Mouse (Mus musculus) hindlimb bud, embryonic 11.5 days (tissue): Measurements from ENCODE around the gene Selenon.

Experiments
- DNase-seq: peaks from one replicate; pipeline ENCODE4 v3.0.0-alpha.2; 2012; ENCODE audit warnings: low read depth, low spot score; ENCODE audit errors: extremely low spot score

Selenon gene

DNA sequence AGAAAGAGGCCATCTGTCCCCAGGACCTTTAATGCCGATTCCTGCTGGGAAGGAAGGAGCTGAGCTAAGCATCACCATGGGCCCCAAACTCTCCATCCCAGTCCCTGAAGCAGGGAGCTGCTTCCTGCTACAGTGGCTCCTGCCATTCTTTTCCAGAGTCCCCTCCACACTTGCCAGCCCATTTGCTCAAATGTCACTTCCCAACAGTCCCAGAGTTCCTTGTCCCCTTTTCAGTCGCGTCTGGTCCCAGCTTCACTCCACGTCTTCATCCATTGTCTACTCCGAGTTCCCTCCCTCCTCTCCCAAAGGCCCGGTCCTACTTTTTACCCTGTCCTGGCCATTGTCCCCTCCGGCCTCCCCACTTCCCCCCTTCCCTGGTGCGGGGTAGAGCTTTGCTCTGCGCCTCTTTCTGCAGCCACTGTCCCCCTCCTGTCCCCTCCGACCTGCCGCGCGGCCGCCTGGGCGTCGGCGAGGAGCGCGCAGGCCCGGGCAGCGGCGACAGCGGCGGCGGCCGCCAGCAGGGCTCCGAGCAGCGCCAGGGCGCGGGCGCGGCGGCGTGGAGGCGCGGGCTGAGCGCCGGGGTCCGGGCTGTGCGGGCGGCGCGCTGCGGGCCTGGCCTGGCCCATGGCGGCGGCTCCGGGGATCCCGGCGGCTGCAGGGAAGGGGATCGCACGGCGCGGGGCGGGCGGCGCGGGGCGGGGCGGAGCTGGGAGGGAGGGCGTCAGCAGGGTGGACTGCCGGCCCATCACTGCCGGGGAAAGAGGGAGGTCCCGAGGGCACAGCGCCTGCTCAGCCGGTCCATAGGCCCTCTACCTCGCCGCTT is at the start of gene Selenon:
Gene Selenon, minus strand, starts transcription at position 673 of the 823 bp plus-strand sequence.
- no peak for DNase-seq

DNA sequence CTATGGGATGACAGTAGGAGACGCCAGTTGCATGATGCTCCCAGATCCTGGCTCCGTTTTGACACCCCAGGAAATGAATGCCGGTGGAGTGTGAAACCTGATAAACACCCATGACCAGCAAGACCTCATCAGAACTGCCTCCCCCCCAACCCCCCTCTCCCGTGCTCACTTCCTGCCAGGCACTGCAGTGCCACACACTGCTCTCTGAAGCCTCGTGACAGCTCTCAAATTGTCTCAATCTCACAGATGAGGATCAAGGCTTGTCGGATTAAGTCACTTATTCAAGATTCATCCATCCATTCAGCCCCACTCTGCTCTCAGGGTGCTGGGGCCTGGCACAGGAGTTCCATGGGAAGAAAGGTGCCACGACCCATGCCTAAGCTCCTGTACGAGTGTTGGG is 49.4 kb upstream of the Selenon start:
- no peak for DNase-seq

DNA sequence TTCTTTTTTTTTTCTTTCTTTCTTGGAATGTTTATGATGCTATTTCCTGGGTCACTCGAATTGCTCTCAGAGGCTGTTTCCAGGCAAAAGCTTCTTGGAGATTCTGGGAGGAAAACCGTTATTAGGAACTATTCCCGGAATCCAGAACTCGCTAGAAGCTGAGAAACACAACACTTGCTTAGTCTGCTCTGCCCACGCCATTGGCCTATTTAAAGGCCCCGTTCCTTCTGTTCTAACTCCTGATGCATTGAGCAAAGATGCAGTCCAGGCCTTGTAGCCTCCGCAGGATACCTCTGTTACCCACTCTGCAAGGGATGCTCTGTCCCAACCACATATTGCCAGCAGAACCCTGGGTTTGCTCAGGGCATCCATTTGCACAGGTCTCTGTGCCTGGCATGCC is 48.8 kb upstream of the Selenon start:
- no peak for DNase-seq

DNA sequence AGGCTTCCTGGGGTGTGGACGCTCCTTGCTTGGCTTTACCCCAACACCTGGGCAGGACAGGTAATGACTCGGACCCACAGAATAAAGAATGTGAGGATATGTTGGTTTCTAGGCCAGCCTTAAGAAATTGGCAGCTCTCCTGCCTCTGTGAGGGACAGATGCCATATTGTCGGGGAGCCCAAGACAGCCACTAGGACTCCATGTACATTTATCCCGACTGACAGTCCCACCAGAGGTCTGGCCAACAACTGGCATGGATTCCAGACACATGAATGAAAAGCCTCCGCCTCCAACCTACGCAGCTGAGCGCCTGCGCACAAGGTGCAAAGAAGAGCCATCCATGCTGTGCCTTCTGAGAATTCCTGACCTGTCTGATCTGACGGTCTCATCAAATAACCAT is 48.1 kb upstream of the Selenon start:
- no peak for DNase-seq

DNA sequence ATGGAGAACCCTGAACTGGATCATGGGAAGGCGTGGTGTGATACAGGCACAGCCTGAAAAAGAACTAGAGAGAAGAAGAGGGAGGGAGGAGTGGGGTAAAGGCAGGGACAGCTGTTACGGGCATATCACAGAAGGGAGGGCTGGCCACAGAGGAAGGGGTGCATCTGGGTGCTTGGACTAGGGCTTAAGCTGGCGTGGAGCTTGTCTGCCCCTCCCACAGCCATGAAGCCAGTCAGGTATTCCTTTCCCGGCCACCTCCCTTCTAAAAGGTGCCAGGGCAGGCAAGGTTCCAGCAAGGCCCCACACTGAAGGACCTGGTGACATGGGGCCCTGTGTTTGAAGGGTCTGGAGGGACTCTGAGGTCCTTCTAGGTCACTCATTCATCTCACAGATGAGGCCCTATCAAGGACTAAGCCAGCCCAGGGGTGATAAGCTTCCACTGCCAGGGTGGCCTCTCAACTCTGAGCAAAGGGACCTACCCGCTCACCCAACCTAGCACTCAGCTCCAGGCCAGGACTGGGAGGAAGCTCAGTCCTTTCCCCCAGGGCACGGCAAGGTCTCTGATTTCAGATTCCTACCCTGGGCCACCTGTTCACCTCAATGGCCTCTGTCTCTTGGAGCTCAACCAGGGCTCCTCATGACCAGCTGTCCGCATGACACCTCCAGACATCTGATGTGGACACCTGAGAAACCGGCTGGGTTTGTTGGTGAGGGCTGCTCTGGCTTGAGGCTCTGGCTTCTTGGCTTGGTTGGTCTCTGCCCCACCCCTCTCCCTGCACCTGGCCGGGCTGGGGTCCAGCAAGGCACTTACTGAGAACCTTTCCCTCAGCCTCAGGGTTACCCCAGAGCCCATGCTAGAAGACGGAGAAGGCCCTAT is 45.1 kb upstream of the Selenon start:
- no peak for DNase-seq

DNA sequence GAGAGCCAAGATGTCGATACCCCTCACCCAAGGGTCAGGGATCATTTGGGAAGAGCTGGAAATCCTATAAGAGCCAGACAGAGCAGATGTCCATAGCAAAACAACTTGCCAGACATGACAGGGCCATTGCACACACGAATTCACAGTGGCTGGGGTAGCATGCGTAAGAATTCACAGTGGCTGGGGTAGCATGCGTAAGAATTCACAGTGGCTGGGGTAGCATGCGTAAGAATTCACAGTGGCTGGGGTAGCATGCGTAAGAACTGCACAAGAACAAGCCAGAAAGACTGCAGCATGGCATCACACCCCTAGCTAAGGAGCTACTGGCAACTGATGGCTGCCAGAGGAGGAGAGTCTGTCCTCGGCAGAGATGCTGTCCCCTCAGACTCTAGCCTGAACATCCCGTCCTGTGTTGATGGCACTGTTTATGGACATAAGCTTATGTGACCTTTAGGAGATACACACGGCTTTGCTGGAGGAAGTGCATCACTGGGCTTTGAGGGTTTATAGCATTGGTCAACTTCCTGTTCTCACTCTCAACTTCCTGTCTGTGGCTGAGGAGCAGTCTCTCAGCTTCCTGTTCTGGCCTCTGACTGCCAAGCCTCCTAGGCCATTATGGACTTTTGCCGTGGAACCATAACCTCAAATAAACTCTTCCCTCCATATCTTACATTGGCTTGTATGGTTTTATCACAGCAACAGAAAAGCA is 42.9 kb upstream of the Selenon start:
- DNase-seq = no peak

DNA sequence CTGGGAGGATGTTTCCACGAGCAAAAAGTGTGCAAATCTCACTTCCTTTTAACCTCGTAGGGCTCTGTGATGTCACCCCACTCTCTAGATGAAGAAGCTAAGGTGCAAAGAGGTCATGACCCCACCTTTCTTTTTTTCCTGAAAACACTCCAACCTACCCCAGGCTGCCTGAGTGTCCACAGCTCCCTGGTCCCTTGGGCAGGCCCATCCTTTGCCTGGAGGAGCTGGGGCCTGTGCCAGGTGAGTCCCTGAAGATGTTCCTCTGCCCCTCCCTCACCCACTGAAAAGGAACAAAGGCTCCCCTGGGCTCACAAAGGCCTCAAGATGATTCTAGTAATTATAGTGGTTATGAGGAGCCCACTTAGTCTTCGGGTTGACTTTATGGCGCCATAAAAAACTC is 40.5 kb upstream of the Selenon start:
- no peak for DNase-seq

DNA sequence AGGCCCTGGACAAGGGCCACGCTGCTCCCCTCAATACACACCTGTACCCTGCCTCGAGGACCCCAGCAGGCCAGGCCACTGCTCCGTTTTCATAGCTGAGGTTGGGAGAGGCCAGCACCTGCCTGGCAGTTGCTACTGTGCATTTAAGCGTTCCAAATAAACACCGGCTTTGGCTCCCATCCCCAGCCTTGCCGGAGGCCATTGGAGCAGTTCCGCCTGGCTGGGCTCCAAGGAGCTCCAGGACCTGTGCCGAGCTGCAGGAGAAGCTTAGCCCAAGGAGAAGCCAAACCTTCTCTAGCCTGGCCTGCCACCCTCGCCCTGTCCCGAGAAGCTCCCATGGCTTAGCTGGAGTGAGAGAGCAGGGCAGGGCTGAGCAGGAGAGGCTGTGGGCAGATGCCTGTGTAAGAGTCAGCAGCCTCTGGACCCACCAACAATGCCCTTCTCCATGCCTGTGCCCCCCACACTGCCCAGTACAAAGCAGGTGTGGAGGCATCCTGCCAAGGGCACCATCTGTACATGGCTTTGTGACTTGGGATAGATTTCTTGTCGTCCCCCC is 39.6 kb upstream of the Selenon start:
- DNase-seq = no peak

DNA sequence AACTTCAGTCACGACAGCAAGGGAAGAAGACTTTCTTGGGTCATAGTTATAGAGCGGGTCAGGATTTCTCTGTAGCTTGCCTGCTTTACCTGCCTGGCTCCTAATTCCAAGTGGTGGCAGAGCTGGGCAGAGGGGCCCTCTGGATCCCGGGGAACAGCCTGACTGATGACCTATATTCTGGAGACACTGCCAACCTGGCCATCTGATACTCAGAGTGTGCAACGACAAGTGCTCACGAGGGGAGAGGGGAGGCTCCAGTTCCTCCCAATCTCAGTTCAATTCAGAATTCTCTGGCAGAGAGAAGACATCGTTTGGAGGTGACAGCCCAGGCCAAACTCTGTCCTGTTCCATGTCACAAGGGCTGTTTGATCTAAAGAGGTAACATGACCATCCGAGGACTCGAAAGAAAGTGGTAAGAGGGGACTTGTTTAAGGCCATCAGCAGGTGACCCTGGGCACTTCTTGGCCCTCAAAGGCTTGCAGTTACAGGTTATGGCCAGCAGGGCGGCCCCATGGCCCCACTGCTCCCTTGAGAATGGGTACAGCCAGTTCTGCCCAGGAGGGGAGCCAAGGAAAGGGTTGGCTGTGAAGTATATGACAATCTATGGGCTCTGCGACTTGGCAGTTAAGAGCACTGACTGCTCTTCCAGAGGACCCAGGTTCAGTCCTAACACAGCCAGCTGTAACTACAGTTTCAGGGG is 38.4 kb upstream of the Selenon start:
- no peak for DNase-seq

DNA sequence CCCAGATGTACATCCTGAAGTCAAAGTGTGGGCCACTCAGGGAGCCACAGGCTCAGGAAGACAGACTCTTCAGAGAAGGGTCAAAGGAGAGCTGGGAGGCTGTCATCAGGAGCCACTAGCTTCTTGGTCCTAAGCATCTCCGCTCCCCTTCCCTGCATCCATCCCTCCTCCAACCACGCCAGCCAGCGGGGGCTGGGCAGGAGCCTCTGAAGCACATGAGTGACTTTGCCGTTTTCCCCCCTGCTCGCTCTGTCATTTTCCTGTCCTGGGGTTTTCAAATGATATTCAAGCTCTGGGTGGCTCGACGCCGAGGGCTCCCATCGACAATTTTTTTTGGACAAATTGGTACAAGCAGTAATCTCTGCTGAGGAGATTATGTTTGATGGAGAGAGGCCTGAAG is 37.8 kb upstream of the Selenon start:
- no peak for DNase-seq

DNA sequence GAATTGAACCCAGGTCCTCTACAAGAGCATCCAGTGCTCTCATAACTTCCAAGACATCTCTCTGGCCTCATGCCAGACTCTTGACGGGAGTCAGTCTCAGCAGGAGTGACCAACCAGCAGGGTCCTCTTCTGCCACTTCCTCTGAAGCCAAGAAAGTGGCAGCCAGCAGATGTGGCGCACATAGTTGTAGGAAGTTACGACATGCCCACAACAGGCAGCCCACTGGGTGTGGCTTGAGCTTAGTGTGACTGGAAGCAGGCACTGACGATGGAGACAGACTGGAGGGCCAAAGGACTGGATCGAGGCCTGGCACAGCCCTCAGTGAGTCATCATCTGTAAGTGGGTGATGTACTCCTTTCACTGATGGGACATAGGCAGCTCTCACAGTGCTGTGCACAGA is 37.0 kb upstream of the Selenon start:
- DNase-seq = no peak

DNA sequence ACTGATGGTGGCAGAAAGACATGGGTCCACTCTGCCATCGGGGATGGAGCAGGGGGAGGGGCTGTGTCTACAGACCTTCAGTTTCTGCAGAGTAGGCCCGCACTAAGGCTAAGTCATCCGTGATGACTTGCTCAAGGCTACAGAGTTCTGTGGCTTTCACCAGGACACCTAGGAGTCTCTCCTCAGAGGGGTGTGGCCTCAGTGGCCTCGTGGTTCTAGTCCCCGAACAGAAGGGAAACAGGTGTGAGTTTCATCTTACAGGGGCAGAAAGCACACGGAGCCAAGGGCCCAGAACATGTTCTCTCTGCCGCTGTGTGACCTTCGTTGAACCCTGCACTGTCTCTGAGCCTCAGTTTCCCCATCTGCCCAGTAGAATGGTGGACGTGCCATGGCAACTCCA is 36.3 kb upstream of the Selenon start:
- no peak for DNase-seq

DNA sequence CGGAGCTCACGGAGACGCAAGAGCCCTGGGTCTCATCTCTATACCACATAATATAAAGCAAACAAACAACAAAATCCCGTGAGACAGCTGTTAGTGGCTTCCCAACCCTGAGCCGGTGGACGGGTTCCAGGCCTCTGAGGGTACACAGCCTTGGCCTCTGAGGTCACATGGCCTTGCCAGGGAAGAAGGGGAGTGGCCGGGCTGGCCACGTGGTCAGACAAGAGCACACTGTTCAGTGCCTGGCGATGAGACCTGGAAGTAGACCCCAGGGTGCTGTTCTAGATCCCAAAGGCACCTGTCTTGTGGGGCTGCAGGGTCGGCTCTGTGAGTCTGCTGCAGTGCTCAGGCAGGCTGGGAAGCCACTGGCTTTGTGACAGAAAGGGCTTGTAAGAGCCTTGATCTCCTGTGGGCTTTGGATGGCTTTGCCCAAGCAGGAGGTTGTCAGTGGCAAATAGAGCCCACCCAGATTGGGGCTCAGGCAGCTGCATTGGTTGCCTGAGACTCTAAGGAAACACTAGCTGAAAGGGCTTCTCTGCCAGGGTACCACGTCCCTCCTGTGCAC is 35.8 kb upstream of the Selenon start:
- DNase-seq = no peak

DNA sequence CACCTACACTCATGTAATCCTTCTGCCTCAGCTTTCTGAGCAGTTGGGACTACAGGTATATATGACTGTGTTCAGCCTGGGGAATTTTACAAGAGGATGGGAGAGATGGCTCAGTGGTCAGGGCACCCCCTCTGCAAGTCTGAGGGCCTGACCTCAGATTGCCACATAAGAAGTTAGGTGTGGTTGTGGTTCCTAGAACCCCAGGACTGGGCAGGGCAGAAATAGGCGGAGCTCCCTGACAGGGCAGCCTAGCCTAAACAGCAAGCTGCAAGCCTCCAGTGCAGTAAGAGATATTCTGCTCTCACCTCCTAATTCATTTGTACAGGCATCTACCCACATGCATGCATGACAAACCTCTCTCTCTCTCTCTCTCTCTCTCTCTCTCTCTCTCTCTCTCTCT is 34.7 kb upstream of the Selenon start:
- no peak for DNase-seq

DNA sequence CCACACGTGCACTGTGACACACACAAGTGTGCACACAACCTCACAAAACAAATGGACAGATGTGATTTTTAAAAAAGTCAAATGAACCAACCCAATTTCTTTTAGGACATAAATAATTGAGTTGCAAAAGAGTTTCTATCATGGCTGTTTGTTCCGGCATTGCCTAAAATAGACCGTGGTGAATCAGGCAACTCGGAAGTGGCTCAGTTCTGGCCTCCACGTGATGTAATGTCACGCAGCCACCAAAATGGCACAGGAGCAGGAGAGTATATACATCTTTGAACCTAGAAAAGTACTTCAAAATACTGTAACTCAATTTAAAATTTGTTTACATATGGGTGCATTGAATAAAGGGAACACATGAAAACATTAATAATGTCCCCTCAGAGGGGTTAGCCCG is 34.2 kb upstream of the Selenon start:
- DNase-seq = no peak

DNA sequence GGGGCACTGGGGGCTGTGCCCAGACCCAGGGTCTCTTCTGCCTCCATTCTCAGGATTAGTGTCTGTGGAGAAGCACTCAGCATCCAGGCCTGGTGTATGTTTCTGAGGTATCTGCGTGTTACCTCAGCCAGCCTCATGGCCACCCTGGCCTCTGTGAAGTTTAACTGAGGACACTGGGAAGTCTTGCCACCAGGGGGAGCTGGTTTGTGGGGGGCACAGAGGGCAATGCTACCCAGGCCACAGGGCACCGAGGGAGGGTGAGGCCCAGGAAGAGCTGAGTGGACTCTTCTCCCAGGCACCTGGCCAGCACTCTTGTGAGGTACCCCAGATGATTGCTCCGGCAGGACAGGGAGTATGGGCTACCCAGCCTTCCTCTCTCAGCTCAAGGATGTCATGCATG is 31.5 kb upstream of the Selenon start:
- DNase-seq = no peak

DNA sequence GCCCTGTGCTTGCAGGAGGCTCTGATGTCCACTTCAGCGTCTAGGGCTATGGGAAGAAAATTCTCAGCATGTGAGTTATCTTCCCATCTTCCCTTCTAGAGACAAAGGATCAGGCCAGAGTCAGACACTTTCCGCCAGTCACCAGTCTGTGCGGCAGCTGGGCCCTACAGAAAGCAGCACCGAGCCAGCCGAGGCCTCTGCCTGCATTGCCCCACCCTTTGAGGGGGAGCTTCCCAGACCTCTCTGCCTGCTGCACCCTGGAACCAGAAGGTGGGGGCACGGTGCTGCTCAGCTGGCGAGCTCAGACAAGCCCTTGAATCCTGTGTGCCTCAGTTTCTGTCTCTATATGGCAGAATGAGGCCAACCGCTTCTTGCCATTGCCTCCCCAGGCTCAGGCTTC is 29.4 kb upstream of the Selenon start:
- no peak for DNase-seq

DNA sequence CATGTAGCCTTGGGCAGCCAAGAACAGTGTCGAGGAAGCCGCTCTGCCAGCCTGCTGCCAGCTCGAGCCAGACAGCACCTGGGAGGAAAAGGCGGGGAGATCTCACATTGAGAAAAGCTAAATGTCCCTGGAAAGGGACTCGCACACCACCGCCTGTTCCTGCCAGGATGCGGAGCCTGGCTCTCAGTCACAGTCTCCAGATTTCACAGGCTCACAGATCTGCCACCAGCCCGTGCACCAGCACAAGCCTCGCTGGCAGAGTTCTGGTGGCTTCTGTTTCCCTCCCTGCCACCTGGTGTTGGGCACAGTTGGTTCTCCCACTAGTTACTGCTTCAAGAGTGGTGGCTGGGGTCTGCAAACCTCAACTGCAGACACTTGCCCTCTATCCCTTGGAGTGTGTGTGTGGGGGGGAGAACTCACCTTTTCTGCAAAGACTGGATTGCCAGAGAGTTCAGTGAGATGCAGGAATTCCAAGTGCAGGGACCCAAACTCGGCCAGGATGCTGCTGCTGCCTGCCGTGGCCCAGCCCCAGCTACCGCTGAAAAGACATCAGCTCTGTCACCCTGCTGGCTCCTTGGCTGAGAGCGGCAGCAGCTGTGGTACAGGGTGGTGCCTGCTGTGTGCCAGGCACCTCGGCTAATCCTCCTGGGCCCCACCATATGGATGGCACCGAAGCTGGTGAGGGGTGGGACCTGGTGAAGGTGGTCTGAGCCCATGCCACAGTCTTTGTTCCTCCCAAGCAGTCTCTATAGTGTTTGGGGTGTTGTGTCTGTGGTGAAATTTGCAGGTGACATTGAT is 28.6 kb upstream of the Selenon start:
- DNase-seq = no peak

DNA sequence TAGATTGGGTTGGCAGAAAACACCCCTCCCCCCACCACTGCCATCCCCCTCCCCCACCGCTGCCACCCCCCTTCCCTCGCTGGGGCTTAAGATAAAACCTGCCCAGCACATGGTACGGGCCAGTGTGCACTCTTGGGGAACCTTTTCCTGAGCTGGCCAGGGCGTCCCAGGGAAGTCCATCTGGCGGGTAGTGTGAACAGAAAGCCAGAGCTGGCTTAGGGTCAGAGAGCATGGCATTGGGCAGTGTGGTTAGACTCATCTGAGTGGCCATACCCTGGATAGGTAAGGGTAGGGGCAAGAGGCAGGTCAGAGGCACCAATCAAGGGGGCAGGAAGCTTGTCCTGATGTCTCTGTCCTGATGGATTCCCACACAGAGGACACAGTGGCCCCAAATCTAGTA is 27.7 kb upstream of the Selenon start:
- DNase-seq = no peak

DNA sequence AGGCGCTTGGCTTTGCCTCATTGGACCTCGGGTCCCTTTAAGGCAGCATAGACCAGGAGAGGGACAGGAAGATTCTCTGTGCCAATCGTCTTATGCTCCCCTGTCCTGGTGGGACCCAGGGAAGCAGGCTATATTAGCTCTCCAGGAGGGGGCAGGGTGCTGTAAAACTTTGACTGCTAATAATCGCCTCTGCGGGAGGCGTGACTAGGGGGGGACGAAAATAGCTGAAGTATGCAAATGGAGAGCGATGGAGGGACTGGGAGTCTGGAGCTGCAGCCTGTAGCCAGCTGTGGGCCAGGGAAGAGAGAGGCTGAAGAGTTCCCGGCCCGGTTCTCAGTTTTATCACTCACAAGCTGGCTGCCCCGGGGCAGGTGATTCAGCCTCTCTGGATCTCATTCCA is 27.2 kb upstream of the Selenon start:
- no peak for DNase-seq
